Comparison of ENCODE assay signal across 13 mouse cellular contexts in genomic region chr2:5610521-5610920, GRCm38 (mm10).
DNase-seq lines count a peak whose midpoint lies in the region; TF ChIP-seq lines count a peak whose summit lies in the region.
"Had no signal": no experiment of that assay in that cellular context is flagged by ENCODE, and none has a peak within 500 bp of the region (broad histone marks: within the 10 kb centered on the region; RNA-seq: fewer than 3 reads in every experiment).

No protein-coding gene starts in this region.

- no peak overlapping the region for H3K27ac ChIP-seq in thymus, adult 2 months (ENCODE audit: control insufficient read depth, insufficient read depth, low read length)
- H3K27ac ChIP-seq: hindbrain, embryonic 15.5 days; stomach, postnatal 0 days had no signal

- TF ChIP-seq POLR2A in thymus, adult 2 months (IDR thresholded peaks at IDR 0.05; ENCODE audit: control insufficient read depth, extremely low read depth, insufficient read depth, low read length, poor library complexity): no peak

- H3K4me3 ChIP-seq in thymus, adult 2 months (ENCODE audit: control insufficient read depth, insufficient read depth, low read length): no peak overlapping the region
- H3K4me3 ChIP-seq: hindbrain, embryonic 15.5 days had no signal

- H3K4me1 ChIP-seq in thymus, adult 2 months (replicated peaks; ENCODE audit: control insufficient read depth, insufficient read depth, low read length): peaks cover 26% of the 10 kb centered on the region

- H3K27me3 ChIP-seq in thymus, adult 2 months (ENCODE audit: control insufficient read depth, insufficient read depth, low read length): no peaks in the 10 kb centered on the region
- H3K27me3 ChIP-seq: hindbrain, embryonic 15.5 days had no signal

- DNase-seq in adrenal gland, adult (ENCODE audit: inconsistent age in 2 of 2, low spot score in 1 of 2): peak; percentile 20 to 47
- DNase-seq in adrenal gland, postnatal 25 days: no peak
- DNase-seq in gastrocnemius, adult 18-20 months (ENCODE audit: low spot score): peak; percentile 49
- DNase-seq in gastrocnemius, postnatal 25 days: no peak
- DNase-seq in MN1 (ENCODE audit: low spot score): peak; percentile 11
- peak; percentile 23 for DNase-seq in gastrocnemius, postnatal 10 days
- no peak for DNase-seq in thymus, adult 2 months
- no peak for DNase-seq in lung, postnatal 25 days (ENCODE audit: low spot score)
- DNase-seq: heart, adult 11 months; spleen, adult 18-20 months; thymus, postnatal 36 days had no signal

- 94% methylated on average over 4 of the region's 4 CpGs for WGBS in thymus, adult 2 months

- H3K36me3 ChIP-seq in thymus, adult 2 months (ENCODE audit: control insufficient read depth, insufficient read depth, low read length): no peaks in the 10 kb centered on the region
- H3K36me3 ChIP-seq: hindbrain, embryonic 15.5 days had no signal

- TF ChIP-seq CTCF in thymus, adult 2 months (IDR thresholded peaks at IDR 0.05; ENCODE audit: borderline replicate concordance, control insufficient read depth, extremely low read depth, insufficient read depth, low read length, poor library complexity): no peak

Comparison
In these comparisons a context has a peak if more than half of its experiments do, and no peak if none do; other contexts are left out.
1. DNase-seq: peak in adrenal gland, adult (2 of 2), gastrocnemius, adult 18-20 months (single experiment), MN1 (single experiment) and gastrocnemius, postnatal 10 days (single experiment); none in adrenal gland, postnatal 25 days (single experiment), gastrocnemius, postnatal 25 days (single experiment), thymus, adult 2 months (single experiment) and lung, postnatal 25 days (single experiment).